Mouse (Mus musculus) MEL (cell line): ENCODE measurements at regions not wholly inside any gene's neighbourhood (a gene's known extent, or its start where the extent isn't known, plus 50 kb on each side); places are given as distances from the start of the nearest gene placed in this dataset.

ENCODE experiments used
- CHD1 ChIP-seq: IDR thresholded peaks from 2 replicates; pipeline ENCODE4 v1.6.1; 2012; ENCODE audit warnings: low read depth, mild to moderate bottlenecking, inconsistent platforms, low read length, improper control_type of control experiment
- ELF1 ChIP-seq: IDR thresholded peaks from 2 replicates; pipeline ENCODE4 v1.6.1; 2014; ENCODE audit warnings: low read depth, mild to moderate bottlenecking, inconsistent platforms, low read length, improper control_type of control experiment, moderate library complexity
- EP300 ChIP-seq, 2 experiments: IDR thresholded peaks; 2 replicates each; pipeline ENCODE4 v1.6.1; 2011; ENCODE audit warnings: improper control_type of control experiment in 2 of 2, low read length in 2 of 2, low read depth in 1 of 2, mild to moderate bottlenecking in 1 of 2
- HCFC1 ChIP-seq: IDR thresholded peaks from 2 replicates; pipeline ENCODE4 v1.6.1; 2012; ENCODE audit warnings: low read depth, mild to moderate bottlenecking, inconsistent platforms, low read length, improper control_type of control experiment, moderate library complexity
- MXI1 ChIP-seq: IDR thresholded peaks from 2 replicates; pipeline ENCODE4 v1.6.1; 2011; ENCODE audit warnings: mild to moderate bottlenecking, low read depth, low read length, improper control_type of control experiment
- POLR2A ChIP-seq, 2 experiments: IDR thresholded peaks; 2 replicates each; pipeline ENCODE4 v1.6.1; 2011 to 2012; ENCODE audit warnings: low read length in 2 of 2, mild to moderate bottlenecking in 2 of 2, control low read depth in 1 of 2, improper control_type of control experiment in 1 of 2, low read depth in 1 of 2, moderate library complexity in 1 of 2; ENCODE audit not compliant: control insufficient read depth in 1 of 2, insufficient read depth in 1 of 2, poor library complexity in 1 of 2
- POLR2AphosphoS2 ChIP-seq: IDR thresholded peaks from 2 replicates; pipeline ENCODE4 v1.6.1; 2011; ENCODE audit warnings: low read length, improper control_type of control experiment
- POLR2AphosphoS5 ChIP-seq: IDR thresholded peaks from 2 replicates; pipeline ENCODE4 v1.6.1; 2012; ENCODE audit warnings: low read depth, borderline replicate concordance, mild to moderate bottlenecking, inconsistent platforms, low read length, moderate library complexity, mixed read lengths
- SIN3A ChIP-seq: IDR thresholded peaks from 2 replicates; pipeline ENCODE4 v1.6.1; 2012; ENCODE audit warnings: low read length, improper control_type of control experiment, inconsistent platforms
- ZNF384 ChIP-seq: IDR thresholded peaks from 2 replicates; pipeline ENCODE4 v1.6.1; 2012; ENCODE audit warnings: low read depth, mild to moderate bottlenecking, inconsistent platforms, low read length, improper control_type of control experiment

GRCm38 (mm10) chr8:53922343-53922742 lies 155.1 kb upstream of the Vegfc start:
- no peak for TF ChIP-seq CHD1
- TF ChIP-seq POLR2AphosphoS2: no peak
- no peak for TF ChIP-seq ZNF384
- no peak for TF ChIP-seq POLR2A (IDR thresholded peaks at IDR 0.05; ENCODE audit: control insufficient read depth in 1 of 2, insufficient read depth in 1 of 2, low read depth in 1 of 2, low read length in 2 of 2, poor library complexity in 1 of 2)
- no peak for TF ChIP-seq EP300 (IDR thresholded peaks at IDR 0.05; ENCODE audit: low read depth in 1 of 2, low read length in 2 of 2)
- no peak for TF ChIP-seq MXI1
- TF ChIP-seq SIN3A: no peak
- TF ChIP-seq POLR2AphosphoS5: no peak
- no peak for TF ChIP-seq HCFC1
- TF ChIP-seq ELF1: no peak
